Mouse (Mus musculus) MN1 (cell line): ENCODE measurements around the gene Rwdd4a.

Source experiments
- DNase-seq: peaks from one replicate; pipeline ENCODE4 v3.0.0-alpha.2; 2016; ENCODE audit warnings: low spot score

Rwdd4a gene

GRCm38 (mm10) chr8:47588616-47589015, 55.2 kb downstream of the Rwdd4a start:
- DNase-seq, result no peak

- DNase-seq, result no peak
Measured at GRCm38 (mm10) chr8:47590400-47590799, 56.9 kb downstream of the Rwdd4a start.

GRCm38 (mm10) chr8:47600664-47601063, 67.2 kb downstream of the Rwdd4a start:
- no peak for DNase-seq
